Mouse (Mus musculus) ES-Bruce4 (cell line): Measurements from ENCODE around the gene Tshz2.

Source experiments
- CTCF ChIP-seq: IDR thresholded peaks from one replicate; pipeline ENCODE4 v1.8.1; 2011; ENCODE audit warnings: low read depth, low read length
- EP300 ChIP-seq: IDR thresholded peaks from 2 replicates; pipeline ENCODE4 v1.6.1; 2011; ENCODE audit warnings: low read depth, low read length; ENCODE audit not compliant: insufficient read depth
- POLR2A ChIP-seq: IDR thresholded peaks from one replicate; pipeline ENCODE4 v1.8.1; 2011; ENCODE audit warnings: low read length; ENCODE audit not compliant: insufficient read depth

GRCm38 (mm10) chr2:170025896-170026295 is 393.1 kb downstream of the Tshz2 start:
- TF ChIP-seq EP300 (no peak), POLR2A (no peak), CTCF (no peak)
